Mouse (Mus musculus) CH12.LX (cell line): ENCODE results near the gene Mat1a.

Experiments used
- HCFC1 ChIP-seq: IDR thresholded peaks from 2 replicates; pipeline ENCODE4 v1.6.1; 2012; ENCODE audit warnings: low read depth, mild to moderate bottlenecking, inconsistent platforms, low read length, improper control_type of control experiment
- SIN3A ChIP-seq: IDR thresholded peaks from 2 replicates; pipeline ENCODE4 v1.6.1; 2012; ENCODE audit warnings: low read length, improper control_type of control experiment, inconsistent platforms
- USF1 ChIP-seq: IDR thresholded peaks from 2 replicates; pipeline ENCODE4 v1.6.1; 2014; ENCODE audit warnings: low read depth, mild to moderate bottlenecking, inconsistent platforms, low read length, improper control_type of control experiment

DNA sequence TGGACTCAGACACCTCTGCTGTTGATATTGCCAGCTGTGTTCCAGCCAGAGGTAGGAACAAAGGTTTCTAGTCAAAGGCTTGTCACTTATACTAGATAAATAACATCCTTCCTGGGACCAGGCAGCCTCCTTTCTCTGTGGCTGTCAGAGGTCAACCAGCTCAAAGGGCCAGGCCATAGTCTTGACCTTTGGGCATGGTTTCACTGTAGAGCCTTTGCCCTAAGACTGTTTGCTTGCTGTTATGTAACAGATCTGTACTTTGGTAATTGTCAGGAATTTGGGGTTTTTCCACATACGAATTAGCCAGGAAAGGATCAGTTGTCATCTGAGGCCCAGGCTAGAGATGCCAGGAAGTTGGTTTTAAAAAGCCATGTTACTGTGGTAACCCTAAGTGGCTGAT is 55.9 kb downstream of the Mat1a start:
- TF ChIP-seq HCFC1 = no peak
- no peak for TF ChIP-seq USF1
- no peak for TF ChIP-seq SIN3A
